Mouse (Mus musculus) kidney, postnatal 10 days (tissue): ENCODE data around the gene Ifrd2.

Experiments used
- DNase-seq: peaks from one replicate; pipeline ENCODE4 v3.0.0; 2021; ENCODE audit warnings: mixed read lengths

Gene Ifrd2

DNA sequence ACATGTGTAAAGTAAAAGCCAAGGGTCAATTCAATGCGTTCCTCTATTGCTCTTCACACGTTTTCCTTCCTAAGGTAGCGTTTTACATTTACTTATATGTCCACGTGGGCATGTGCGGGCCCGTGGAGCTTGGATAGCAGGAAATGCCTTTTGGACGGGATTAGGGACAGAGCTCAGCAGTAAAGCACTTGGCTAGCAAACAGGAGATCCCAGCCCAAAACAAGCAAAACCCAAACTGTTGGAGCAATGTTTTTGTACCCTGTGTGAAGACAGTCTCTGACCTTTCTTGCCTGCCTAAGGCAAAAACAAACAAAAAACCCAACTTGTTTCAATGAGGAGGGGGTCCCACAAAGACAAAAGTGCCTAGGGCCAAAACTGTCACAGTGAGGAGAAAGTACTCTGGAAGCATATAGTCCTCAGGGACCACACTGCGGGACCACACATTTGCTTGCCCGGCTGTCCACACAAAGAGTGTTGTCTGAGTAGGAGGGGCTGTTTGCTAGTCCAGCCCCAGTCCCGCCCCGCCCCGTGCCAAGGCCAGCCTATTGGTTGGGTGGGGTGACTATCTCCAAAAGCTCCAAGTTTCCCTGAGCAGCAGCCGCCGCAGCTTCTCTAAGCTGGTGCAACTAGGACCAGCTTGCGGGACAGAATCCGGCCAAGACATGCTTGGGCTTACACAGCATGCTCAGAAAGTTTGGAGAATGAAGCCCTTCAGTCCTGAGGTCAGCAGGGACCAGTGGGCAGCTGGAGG is 10.9 kb upstream of the Ifrd2 start, which contains the start of gene Hyal1:
Hyal1 (plus strand) TSS at position 571 of the 751 bp plus-strand sequence.
- peak; percentile 93 for DNase-seq

GRCm38 (mm10) chr9:107577871-107578270 is 9.6 kb upstream of the Ifrd2 start:
- DNase-seq = peak; percentile 36

GRCm38 (mm10) chr9:107578587-107578986 is 8.9 kb upstream of the Ifrd2 start, which contains the start of gene Naa80:
Gene Naa80, plus strand, starts transcription at chr9:107578887.
- no peak for DNase-seq

GRCm38 (mm10) chr9:107579023-107579900 is 8.2 kb upstream of the Ifrd2 start:
- no peak for DNase-seq

GRCm38 (mm10) chr9:107580501-107581317 is 6.7 kb upstream of the Ifrd2 start, which contains the start of gene Hyal3:
Gene Hyal3, plus strand, starts transcription at chr9:107580818.
- peak; percentile 94 for DNase-seq

GRCm38 (mm10) chr9:107581584-107581983 is 5.9 kb upstream of the Ifrd2 start:
- DNase-seq = no peak

GRCm38 (mm10) chr9:107582509-107583062 is 4.9 kb upstream of the Ifrd2 start:
- DNase-seq = peak; percentile 29

DNA sequence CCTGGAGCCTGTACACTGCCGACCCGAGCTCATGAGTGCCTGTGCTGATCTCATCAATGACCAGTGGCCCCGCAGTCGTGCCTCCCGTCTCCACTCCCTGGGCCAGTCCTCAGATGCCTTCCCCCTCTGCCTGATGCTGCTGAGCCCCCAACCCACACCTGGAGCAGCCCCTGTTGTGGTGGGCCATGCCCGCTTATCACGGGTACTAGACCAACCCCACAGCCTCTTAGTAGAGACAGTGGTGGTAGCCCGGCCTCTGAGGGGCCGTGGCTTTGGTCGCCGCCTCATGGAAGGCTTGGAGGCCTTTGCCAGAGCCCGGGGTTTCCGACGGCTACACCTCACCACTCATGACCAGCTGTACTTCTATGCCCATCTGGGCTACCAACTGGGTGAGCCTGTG is 4.3 kb upstream of the Ifrd2 start:
- no peak for DNase-seq

DNA sequence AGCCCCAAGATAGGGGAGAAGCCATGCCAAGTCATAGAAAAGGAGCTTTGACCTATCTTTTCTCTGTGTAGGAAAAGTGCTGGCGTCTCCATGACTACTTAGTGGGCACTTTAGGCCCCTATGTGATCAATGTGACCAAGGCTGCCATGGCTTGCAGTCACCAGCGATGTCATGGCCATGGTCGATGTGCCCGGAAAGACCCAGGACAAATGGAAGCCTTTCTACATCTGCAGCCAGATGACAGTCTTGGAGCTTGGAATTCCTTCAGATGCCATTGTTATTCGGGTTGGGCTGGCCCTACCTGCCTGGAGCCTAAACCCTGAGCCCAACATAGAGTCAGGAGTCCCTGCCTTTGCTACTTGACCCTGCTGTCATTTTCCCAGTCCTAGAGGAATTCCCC is 938 bp upstream of the Ifrd2 start:
- DNase-seq = no peak

DNA sequence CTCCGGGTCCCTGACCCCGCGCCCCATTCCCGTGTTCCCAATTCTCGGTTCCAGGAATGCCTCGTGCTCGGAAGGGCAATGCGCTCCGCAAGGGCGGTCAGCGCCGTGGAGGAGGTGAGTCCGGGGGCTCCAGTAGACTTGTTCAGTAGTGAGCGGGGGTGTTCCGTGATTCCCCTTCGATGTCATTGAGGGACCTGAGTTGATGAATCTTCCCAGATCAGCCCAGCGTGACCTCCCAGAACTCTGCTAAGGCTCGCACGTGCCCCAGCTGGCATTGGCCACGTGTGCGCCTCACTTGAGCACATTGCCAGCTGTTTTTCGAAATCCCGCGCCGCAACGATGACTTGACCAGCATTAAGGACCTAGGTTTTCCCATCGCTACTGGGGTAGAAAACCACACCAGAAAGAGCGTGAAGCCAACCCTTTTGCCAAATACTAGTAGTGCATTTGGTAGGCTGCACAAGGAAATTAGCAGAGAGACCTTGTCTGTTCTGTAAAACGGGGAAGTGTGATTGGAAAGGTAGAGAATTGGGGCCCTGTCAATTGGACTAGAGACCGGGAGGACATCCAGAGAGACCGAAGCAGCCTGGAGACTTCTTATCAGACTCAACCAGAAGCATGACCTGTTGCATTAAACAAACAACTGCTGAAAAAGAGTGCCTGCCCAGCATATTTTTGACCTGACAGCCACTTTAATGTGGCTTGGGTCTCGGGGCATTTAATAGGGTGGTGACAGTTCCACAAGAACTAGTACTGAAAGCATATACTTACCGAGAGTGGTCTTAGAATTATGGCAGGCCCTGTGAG is 594 bp downstream of the Ifrd2 start:
- peak; percentile 71 for DNase-seq

DNA sequence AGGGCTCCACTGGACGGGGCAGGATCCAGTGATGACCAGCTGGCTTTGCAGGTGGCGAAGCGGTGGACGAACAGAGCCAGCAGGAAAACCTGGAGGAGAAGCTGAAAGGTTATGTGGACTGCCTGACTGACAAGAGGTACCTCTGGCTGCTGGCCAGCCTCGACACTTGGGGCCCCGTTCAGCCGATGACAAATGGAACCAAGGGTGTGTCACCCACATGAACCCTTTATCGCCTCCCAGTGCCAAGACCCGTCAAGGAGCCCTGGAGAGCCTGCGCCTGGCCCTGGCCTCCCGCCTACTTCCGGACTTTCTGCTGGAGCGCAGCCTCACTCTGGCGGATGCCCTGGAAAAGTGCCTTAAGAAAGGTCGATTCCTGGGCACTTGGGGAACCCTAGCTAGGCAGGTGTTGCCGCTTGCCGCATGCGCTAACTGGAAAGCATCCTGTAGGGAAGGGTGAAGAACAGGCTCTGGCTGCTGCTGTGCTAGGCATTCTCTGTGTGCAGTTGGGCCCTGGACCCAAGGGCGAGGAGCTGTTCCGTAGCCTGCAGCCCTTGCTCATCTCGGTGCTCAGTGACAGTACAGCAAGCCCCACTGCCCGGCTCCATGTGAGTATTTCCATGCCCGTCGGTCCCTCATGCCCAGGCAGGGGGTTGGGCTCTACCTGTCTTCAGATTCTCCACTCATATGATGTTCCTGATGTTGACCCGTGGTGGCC is 2.8 kb downstream of the Ifrd2 start:
- peak; percentile 55 for DNase-seq

DNA sequence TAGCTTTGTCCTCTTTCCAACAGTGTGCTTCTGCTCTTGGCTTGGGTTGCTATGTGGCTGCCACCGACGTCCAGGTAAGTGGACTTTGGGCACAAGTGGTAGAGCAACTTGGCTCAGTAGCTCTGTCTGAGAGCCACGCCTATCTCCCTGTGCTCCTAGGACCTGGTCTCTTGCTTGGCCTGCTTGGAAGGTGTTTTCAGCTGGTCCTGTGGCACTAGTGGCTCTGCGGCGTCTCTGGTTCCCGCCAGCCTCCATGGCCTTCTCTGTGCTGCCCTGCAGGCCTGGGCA is 3.3 kb downstream of the Ifrd2 start:
- DNase-seq = no peak

DNA sequence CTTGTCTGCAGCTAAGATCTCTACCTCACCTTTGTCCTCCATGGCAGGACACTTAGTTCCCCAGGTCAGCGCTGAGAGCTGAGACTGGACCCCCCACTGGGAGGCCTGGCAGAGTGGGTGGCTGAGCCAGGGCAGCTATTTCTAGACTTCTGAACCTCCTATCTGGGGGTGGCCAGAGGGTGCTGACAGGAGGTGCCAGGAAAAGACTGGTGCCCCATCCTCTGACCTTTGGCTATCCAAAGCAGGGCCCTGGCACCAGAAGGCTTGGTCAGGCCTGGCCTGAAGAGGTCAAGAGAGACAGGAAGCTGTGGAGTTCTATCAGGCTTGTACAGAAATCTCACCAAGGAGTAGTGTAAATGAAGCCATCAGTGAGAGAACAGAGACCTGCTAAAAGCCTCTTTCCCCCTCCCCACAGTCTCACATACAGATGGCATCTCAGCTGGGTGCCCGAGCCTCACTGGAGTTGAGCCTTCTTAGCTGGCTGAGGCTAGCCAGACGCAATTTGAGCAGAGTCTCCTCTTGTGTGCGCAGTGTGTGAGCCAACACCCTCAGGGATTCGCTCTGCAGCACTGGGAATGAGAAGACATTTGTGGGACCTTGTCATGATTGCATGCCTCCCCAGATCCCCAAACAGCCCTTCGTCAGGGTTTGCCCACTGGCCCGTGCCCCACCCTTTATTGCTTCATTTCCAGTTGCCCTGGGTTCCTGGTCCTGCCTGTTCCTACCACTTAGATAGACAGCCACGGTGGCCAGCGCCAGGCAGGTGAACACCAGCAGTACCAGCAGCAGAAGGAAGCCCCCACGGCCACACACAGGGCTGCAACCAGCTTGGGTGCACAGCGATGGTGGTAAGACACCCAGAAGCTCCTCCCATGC is 5.9 kb downstream of the Ifrd2 start:
- DNase-seq = no peak

DNA sequence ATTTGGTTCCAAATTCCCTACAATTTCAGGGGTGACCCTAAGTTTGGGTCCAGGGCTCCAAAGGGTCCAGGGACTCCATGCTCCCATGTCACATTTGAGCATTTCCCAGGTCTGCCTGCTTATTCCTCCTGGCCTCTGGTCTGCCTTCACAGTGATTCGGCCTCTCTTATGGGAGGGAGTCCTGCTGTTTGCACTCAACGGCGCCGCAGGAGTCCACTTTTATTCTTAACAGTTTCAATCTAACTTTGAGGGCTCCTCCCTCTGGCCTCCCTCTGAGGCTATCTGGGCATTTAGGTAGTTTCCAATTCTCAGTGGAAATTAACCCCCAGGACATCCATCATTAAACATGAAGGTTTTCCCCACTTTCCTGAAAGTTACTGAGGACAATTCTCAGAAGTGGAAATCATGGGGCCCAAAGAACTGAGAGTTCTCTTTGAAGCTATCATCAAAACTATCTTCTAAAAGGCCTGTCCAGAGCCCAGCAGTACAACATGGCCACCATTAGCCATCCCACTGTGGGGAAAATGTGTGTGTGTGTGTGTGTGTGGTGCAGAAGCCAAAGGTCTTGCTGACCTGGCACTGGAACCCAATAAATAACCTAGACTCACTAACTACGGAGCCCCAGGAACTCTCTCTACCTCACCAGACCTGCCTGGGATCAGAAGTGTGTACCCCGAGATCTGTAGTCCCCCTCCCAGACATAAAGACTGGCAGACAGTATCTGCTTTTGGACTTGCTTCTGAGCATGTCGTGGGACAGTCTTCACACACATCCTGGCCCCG is 7.0 kb downstream of the Ifrd2 start:
- no peak for DNase-seq

- peak; percentile 41 for DNase-seq
These were observed 9.5 kb downstream of the Ifrd2 start for GRCm38 (mm10) chr9:107596619-107597569.

DNA sequence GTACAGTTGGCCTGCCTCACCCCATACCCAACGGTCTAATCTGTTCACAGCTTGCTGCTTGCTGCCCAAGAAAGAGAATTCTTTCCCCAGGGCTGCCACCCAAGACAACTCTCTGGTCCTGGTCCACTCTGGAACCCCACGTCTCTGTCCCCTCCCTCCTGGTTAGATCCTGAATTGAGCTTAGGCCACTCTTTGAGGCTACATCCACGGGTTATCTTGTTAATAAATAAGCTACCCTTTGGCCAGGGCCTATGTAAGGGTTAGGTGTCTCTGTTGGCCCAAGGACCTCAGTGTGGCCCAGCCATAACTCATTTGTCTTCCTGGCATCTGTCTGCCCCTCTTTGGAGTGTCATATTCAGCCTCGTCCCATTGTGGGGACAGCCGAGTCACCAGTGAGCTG is 10.9 kb downstream of the Ifrd2 start:
- no peak for DNase-seq

GRCm38 (mm10) chr9:107599433-107599832 is 12.0 kb downstream of the Ifrd2 start:
- no peak for DNase-seq

DNA sequence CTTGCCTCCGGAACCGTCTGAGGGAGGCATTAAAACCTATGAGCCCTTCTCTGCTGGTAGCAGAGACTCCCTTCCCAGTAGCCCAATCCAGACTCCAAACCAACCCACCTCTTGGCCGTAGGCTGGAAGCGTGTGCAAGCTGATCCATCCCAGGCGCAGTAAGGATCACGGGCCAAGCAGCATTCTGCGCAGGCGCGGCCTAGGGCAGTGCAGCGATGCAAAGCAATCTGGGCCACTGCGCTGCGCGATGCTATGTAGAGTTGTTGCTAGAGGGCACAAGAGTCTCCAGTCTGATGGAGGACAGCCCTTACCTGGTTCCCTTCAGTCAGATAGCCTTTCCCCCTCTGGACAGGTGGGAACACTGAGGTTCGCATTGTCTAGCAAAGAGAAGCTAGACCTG is 12.4 kb downstream of the Ifrd2 start:
- peak; percentile 63 for DNase-seq
